In genomic region chr5:5423723-5424171, GRCm38 (mm10) we compare ENCODE assay signal across 22 mouse cellular contexts. TPM values are rescaled to one million over a fixed set of nuclear protein-coding genes. Genes with fewer than 3 reads are reported as not detected.
DNase-seq lines count a peak whose midpoint lies in the region; ATAC-seq and TF ChIP-seq lines count a peak whose summit lies in the region.
"Had no signal": no experiment of that assay in that cellular context is flagged by ENCODE, and none has a peak within 500 bp of the region (broad histone marks: within the 10 kb centered on the region; RNA-seq: fewer than 3 reads in every experiment).

No protein-coding gene starts in this region.

- H3K79me2 ChIP-seq in myocyte (ENCODE audit: control insufficient read depth, insufficient read depth): no peaks in the 10 kb centered on the region

- DNase-seq in heart, adult 8-10 months (ENCODE audit: low spot score): no peak
- DNase-seq in 3T3-L1 (ENCODE audit: low read depth, low spot score): peak; percentile 72
- peak; percentile 3 for DNase-seq in embryo, embryonic 11.5 days (ENCODE audit: low read depth, low spot score)
- DNase-seq in cerebellum, adult 8-10 months: no peak
- no peak for DNase-seq in c-Kit-positive CD71-positive TER-119-positive erythroid progenitor cells, embryonic 14.5 days (ENCODE audit: low spot score)
- DNase-seq: adrenal gland, postnatal 14 days; cerebellum, adult 9-11 months; kidney, adult 8-10 months; layer of hippocampus, postnatal 36 days had no signal

- H3K4me3 ChIP-seq in heart, embryonic 15.5 days: no peak overlapping the region
- no peak overlapping the region for H3K4me3 ChIP-seq in myocyte
- H3K4me3 ChIP-seq: embryonic facial prominence, embryonic 15.5 days; forebrain, embryonic 13.5 days; heart, embryonic 10.5 days; hindbrain, embryonic 15.5 days; limb, embryonic 13.5 days; midbrain, embryonic 15.5 days had no signal

- TF ChIP-seq POLR2A in myocyte (IDR thresholded peaks at IDR 0.05; ENCODE audit: insufficient read length, low read depth): no peak

- no peak overlapping the region for H3ac ChIP-seq in myocyte (ENCODE audit: control insufficient read depth, insufficient read length)

- no peak overlapping the region for H3K9ac ChIP-seq in heart, embryonic 15.5 days
- H3K9ac ChIP-seq: embryonic facial prominence, embryonic 15.5 days; forebrain, embryonic 13.5 days; hindbrain, embryonic 15.5 days; limb, embryonic 13.5 days; midbrain, embryonic 15.5 days had no signal

- H3K4me2 ChIP-seq in heart, embryonic 15.5 days: peak overlapping the region; percentile 29; the same call in 1 of the 2 replicates
- peak overlapping the region; percentile 34 for H3K4me2 ChIP-seq in myocyte (ENCODE audit: low read depth)
- H3K4me2 ChIP-seq: embryonic facial prominence, embryonic 15.5 days; forebrain, embryonic 13.5 days; hindbrain, embryonic 15.5 days; limb, embryonic 13.5 days; midbrain, embryonic 15.5 days had no signal

- H3K9me3 ChIP-seq in heart, embryonic 15.5 days (replicated peaks): no peaks in the 10 kb centered on the region
- H3K9me3 ChIP-seq: embryonic facial prominence, embryonic 15.5 days; forebrain, embryonic 13.5 days; heart, embryonic 10.5 days; hindbrain, embryonic 15.5 days; midbrain, embryonic 15.5 days had no signal

- no peak for ATAC-seq in heart, embryonic 15.5 days (replicated peaks; ENCODE audit: insufficient number of reproducible peaks, insufficient read depth, low FRiP score, low read depth)
- ATAC-seq: CD4-positive, CD25-positive, alpha-beta regulatory T cell, adult 4 months; forebrain, embryonic 13.5 days; midbrain, embryonic 15.5 days had no signal

- no peaks in the 10 kb centered on the region for H3K36me3 ChIP-seq in heart, embryonic 15.5 days
- H3K36me3 ChIP-seq in myocyte (ENCODE audit: control insufficient read depth, insufficient read depth): no peaks in the 10 kb centered on the region
- H3K36me3 ChIP-seq: embryonic facial prominence, embryonic 15.5 days; heart, embryonic 10.5 days; hindbrain, embryonic 15.5 days; limb, embryonic 13.5 days; midbrain, embryonic 15.5 days had no signal

- no peaks in the 10 kb centered on the region for H3K27me3 ChIP-seq in heart, embryonic 15.5 days
- H3K27me3 ChIP-seq in myocyte (ENCODE audit: control insufficient read depth, insufficient read depth, insufficient read length): no peaks in the 10 kb centered on the region
- H3K27me3 ChIP-seq: embryonic facial prominence, embryonic 15.5 days; forebrain, embryonic 13.5 days; hindbrain, embryonic 15.5 days; limb, embryonic 13.5 days; midbrain, embryonic 15.5 days had no signal

- H3K27ac ChIP-seq in heart, embryonic 15.5 days: no peak overlapping the region
- H3K27ac ChIP-seq: embryonic facial prominence, embryonic 15.5 days; forebrain, embryonic 13.5 days; heart, embryonic 10.5 days; hindbrain, embryonic 15.5 days; limb, embryonic 13.5 days; macrophage; midbrain, embryonic 15.5 days had no signal

- 45% methylated on average over 6 of the region's 6 CpGs for WGBS in heart, embryonic 15.5 days

- 0 out of 2 replicates have a peak, but pooled peaks cover 3% of the 10 kb centered on the region for H3K4me1 ChIP-seq in heart, embryonic 15.5 days (replicated peaks)
- H3K4me1 ChIP-seq: embryonic facial prominence, embryonic 15.5 days; forebrain, embryonic 13.5 days; hindbrain, embryonic 15.5 days; limb, embryonic 13.5 days; midbrain, embryonic 15.5 days had no signal

TF ChIP-seq in myocyte, 11 proteins besides CTCF, POLR2A, EP300 and RAD21:
- no peak for TF ChIP-seq TCF3 (IDR thresholded peaks at IDR 0.05; ENCODE audit: insufficient read length, low read depth)
- no peak for TF ChIP-seq POLR2AphosphoS2 (IDR thresholded peaks at IDR 0.05; ENCODE audit: insufficient read length, low read depth)
- no peak for TF ChIP-seq MYOD1 (IDR thresholded peaks at IDR 0.05; ENCODE audit: control insufficient read depth in 1 of 3, insufficient read length in 2 of 3, low read depth in 2 of 3)
- TF ChIP-seq USF1 (IDR thresholded peaks at IDR 0.05; ENCODE audit: low read depth): no peak
- no peak for TF ChIP-seq MYOG (IDR thresholded peaks at IDR 0.05; ENCODE audit: control insufficient read depth in 1 of 3, insufficient read depth in 1 of 3, insufficient read length in 2 of 3, low read depth in 2 of 3)
- TF ChIP-seq MAX (IDR thresholded peaks at IDR 0.05; ENCODE audit: low read depth): no peak
- TF ChIP-seq SRF (IDR thresholded peaks at IDR 0.05; ENCODE audit: control insufficient read depth, insufficient read length, low read depth): no peak
- no peak for TF ChIP-seq CEBPB (IDR thresholded peaks at IDR 0.05; ENCODE audit: insufficient read depth, poor library complexity, severe bottlenecking)
- TF ChIP-seq E2F4 (IDR thresholded peaks at IDR 0.05; ENCODE audit: insufficient read depth): no peak
- no peak for TF ChIP-seq TCF12 (IDR thresholded peaks at IDR 0.05; ENCODE audit: insufficient read depth, poor library complexity, severe bottlenecking)
- TF ChIP-seq REST (IDR thresholded peaks at IDR 0.05; ENCODE audit: insufficient read depth, insufficient read length): no peak

RNA-seq across cellular contexts. Expression of gene Cdk14, which starts 3.6 kb away (rescaled TPM):
- 12.0 and 13.6 TPM in 2 replicates for polyA plus RNA-seq in heart, embryonic 15.5 days (2015; fragmentation: Nextera tagmentation; extraction: Ambion mirVana)
- 1 to 10 TPM; 5.5 to 7.2 (median 6.3) TPM for total RNA-seq in heart, adult 8-10 months (2022)
- polyA plus RNA-seq in myocyte (2012; fragmentation: generic; extraction: Trizol): 11.2 TPM

RNA-seq across cellular contexts. Expression of gene 1700015F17Rik, which starts 55.2 kb away (rescaled TPM):
- not detected in 2 replicates for polyA plus RNA-seq in heart, embryonic 15.5 days (2015; fragmentation: Nextera tagmentation; extraction: Ambion mirVana)
- total RNA-seq in heart, adult 8-10 months (2022): not detected
- not detected for polyA plus RNA-seq in myocyte (2012; fragmentation: generic; extraction: Trizol)
- total RNA-seq: adrenal gland, postnatal 14 days; gastrocnemius, adult 8-10 months; layer of hippocampus, postnatal 36 days had no signal
- polyA plus RNA-seq: CD4-positive, CD25-positive, alpha-beta regulatory T cell, adult 4 months; embryonic facial prominence, embryonic 15.5 days; forebrain, embryonic 13.5 days; heart, embryonic 10.5 days; hindbrain, embryonic 15.5 days; large intestine, adult 2 months; limb, embryonic 13.5 days; liver, embryonic 16.5 days; macrophage; midbrain, embryonic 15.5 days had no signal

Comparison
In these comparisons a context has a peak if more than half of its experiments do, and no peak if none do; other contexts are left out.
1. DNase-seq: peak in 3T3-L1 (single experiment) and embryo, embryonic 11.5 days (single experiment); none in heart, adult 8-10 months (single experiment), cerebellum, adult 8-10 months (single experiment) and c-Kit-positive CD71-positive TER-119-positive erythroid progenitor cells, embryonic 14.5 days (single experiment).